Mouse (Mus musculus) regulatory T cell (primary cell): ENCODE measurements at regions not wholly inside any gene's neighbourhood (a gene's known extent, or its start where the extent isn't known, plus 50 kb on each side); places are given as distances from the start of the nearest gene placed in this dataset.

Experiments
- in situ Hi-C: fragments of 300-600 bp; cut with MboI, MseI; formaldehyde crosslinking; loops from one replicate; pipeline ENCODE4 v1.15.1; 2025; ENCODE audit warnings: high pct_unique_total_duplicates

GRCm38 (mm10) chr4:34485574-34485973, 65.2 kb upstream of the Akirin2 start:
- in situ Hi-C loops, result no loop called here

- in situ Hi-C loops, result loop anchor here (10.0 kb wide), 1 partner anchor 950 kb away; no protein-coding TSS in a partner anchor
These were observed 55.6 kb upstream of the Akirin2 start for GRCm38 (mm10) chr4:34494961-34495723.

DNA sequence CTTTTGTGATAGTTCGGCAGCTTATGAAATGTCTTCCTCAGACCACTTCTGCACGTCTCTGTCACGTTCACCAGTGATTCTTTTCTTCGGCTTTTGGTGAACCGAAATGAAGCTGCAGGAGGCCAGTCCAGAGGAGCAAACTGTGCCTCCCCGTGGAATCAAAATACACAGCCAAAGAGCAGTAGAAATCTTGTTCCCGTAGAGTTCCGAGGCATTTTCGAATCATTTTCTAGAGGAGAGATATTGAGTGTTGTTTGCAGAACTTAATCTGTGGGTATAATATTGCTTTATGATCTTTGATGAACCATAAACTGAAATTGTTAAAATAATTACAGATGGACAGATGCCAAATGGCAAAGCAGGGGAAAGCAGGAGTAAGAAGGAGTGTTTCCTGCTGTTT, 52.4 kb upstream of the Akirin2 start:
- in situ Hi-C loops, result loop anchor here (10.0 kb wide), 1 partner anchor 946 kb away; no protein-coding TSS in a partner anchor

- in situ Hi-C loops, result loop anchor here (10.0 kb wide), 1 partner anchor 946 kb away; no protein-coding TSS in a partner anchor
These were observed 52.0 kb upstream of the Akirin2 start for GRCm38 (mm10) chr4:34498781-34499180.

GRCm38 (mm10) chr4:34499731-34500130, 51.0 kb upstream of the Akirin2 start:
- in situ Hi-C loops, result loop anchor here (10.0 kb wide), 1 partner anchor 945 kb away; no protein-coding TSS in a partner anchor
